Mouse (Mus musculus) heart, postnatal 36 days (tissue): ENCODE measurements around the gene Spast. TPM values are rescaled to one million over a fixed set of nuclear protein-coding genes. Genes with fewer than 3 reads are reported as not detected.
"Not testable (repeated sequence)": the region's sequence is repeated elsewhere in the genome, so short reads cannot be mapped to it uniquely, and the experiment has no call there.

Experiments used
- DNase-seq, 2 experiments: peaks; one replicate each; pipeline ENCODE4 v3.0.0; 2021 to 2022
- intact Hi-C: fragments of 180-260 bp; cut with DNase I; formaldehyde crosslinking; loops from one replicate; pipeline ENCODE4 v1.15.1; 2025
- total RNA-seq, 2 experiments: library from RNA; stranded (reverse); gene quantifications; 2 replicates each; pipeline ENCODE4 v1.2.3; 2021

The Spast gene
- total RNA-seq = 10 to 100 TPM; 31.6 to 33.3 TPM

GRCm38 (mm10) chr17:74338937-74339804 lies at the start of gene Spast:
Gene Spast, plus strand, starts transcription at chr17:74338987.
- DNase-seq = peak; percentile 79 to 87
- intact Hi-C loops = loop anchor here (1.0 to 5.0 kb wide), 4 partner anchors 23 to 148 kb away; partner anchors contain the start of genes Memo1, Slc30a6 and Yipf4

DNA sequence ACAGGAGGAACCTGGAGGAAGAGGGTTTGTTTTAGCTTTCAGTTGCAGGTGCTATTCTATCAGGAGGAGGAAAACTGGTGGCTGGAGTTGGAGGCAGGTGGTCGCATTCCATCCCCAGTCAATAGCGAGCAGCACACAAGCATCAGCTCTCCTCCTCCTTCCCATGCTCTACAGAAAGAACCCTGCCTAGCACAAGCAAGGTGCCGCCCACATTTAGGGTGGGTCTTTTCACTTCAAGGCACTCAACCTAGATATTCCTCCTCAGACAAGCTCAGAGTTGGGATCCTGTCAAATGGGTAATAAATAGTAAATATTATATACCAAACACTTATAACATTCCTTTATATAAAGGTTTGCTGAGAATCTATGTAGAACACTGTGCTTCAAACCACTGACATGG lies 48.6 kb upstream of the Spast start:
- DNase-seq = no peak
- intact Hi-C loops = loop anchor here (10.0 kb wide), 2 partner anchors 345 to 375 kb away; no protein-coding TSS in a partner anchor

GRCm38 (mm10) chr17:74290869-74291268 lies 47.9 kb upstream of the Spast start:
- intact Hi-C loops = loop anchor here (10.0 kb wide), 2 partner anchors 346 to 376 kb away; no protein-coding TSS in a partner anchor
- DNase-seq = no peak

GRCm38 (mm10) chr17:74291640-74292361 lies 47.0 kb upstream of the Spast start:
- intact Hi-C loops = loop anchor here (10.0 kb wide), 2 partner anchors 347 to 377 kb away; no protein-coding TSS in a partner anchor
- DNase-seq = no peak

DNA sequence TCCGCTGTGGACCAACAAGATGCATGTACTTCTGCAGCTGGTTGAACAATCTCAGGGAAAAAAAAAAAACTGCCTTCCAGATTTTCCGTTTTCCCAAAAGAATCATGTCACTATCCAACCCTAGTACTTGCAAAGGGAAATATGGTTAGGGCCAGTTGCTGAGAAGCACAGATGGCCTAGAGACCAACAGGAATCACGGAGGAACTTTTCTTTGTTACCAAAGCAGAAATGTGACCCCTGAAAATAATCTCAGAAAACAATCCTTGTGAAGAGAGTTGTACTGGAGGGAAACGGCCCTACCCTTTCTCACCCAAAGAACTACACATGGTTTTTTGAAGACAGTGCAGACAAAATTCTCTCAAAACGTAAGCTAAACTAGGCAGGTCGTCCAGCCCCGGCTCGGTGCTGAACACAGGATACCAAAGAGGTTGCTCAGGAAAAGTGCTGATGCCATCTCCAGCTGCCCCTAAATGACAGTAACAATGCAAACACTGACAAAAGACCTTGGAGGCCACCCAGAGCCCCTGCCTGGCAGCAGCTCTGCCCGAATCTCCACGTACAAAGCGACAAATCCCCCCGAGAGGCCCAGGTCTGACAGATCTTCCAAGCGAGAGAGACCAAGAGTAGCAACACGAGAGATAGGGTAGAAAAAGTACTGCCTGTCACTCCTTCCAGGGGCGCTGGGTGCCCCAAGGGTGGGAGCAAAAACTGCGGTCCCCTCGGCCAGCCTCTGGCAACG lies 44.9 kb upstream of the Spast start:
- DNase-seq = peak; percentile 18 to 46
- intact Hi-C loops = loop anchor here (2.0 to 10.0 kb wide), 4 partner anchors 29 to 379 kb away; no protein-coding TSS in a partner anchor

DNA sequence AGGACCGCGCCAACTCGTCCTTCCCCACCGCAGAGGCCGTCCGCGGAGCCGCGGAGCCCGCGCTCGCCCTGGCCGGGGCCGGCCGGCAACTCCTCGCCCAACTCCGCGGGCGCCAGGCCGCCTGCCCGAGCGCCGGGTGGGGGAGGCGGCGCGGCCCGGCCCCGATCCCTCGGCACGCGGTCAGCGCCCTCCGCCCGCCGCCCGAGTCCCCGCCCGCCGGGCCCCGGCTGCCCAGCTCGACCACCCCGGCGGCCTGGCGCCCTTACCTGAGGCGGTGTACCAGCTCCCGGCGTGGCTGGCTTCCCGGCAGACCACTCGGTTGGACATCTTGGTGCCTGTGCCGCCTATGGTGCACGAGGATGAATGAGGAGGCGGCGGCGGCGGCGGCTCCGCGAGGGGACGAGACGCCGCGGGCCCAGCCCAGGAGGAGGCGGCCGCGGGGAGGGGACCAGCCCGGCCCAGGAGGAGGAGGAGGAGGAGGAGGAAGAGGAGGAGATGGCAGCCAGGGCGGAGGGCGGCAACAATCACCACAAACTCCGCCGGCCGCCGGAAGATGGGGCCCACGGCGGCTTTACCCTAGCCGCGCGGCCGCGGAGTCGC lies 44.3 kb upstream of the Spast start:
- peak in 1 of 2 experiments; percentile 83 for DNase-seq
- intact Hi-C loops = loop anchor here (1.0 to 10.0 kb wide), 7 partner anchors 30 to 380 kb away; partner anchors contain the start of genes Slc30a6 and Spast

GRCm38 (mm10) chr17:74295026-74295970 lies 43.5 kb upstream of the Spast start, which contains the start of gene Memo1:
Gene Memo1, minus strand, starts transcription at chr17:74295521.
- intact Hi-C loops = loop anchor here (1.0 to 10.0 kb wide), 7 partner anchors 30 to 380 kb away; partner anchors contain the start of genes Slc30a6 and Spast
- DNase-seq = peak; percentile 80 to 89

DNA sequence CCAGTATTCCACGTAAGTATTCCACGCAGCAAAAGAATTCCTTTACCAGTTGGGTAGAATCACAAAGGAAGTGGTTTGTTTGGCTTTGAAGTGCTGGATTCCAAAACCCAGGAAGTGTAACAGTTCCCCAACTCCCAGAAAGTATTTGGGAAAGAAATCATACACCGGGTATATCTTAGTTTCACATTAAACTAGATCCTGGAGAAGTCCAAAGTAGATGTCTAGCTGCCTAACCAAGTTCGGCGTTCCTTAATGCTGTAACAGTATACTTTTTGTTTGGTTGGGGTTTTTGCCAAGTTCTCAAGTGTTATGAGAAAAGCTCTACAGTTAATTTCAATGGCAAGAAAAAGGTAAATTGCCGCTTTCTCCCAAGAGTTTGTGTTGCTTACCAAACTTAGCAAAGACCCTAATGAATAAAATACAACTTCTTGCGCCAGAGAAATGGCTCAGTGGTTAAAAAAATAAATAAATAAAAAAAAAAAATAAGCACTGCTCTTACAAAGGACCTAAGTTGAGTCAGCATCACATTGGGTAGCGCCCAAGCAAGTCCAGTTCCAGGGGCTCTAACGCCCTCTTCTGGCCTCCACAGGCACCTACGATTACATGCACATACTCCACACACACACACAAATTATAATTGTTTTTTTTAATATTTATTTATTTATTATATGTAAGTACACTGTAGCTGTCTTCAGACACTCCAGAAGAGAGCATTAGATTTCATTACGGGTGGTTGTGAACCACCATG lies 42.5 kb upstream of the Spast start:
- peak in 1 of 2 experiments; percentile 16 for DNase-seq
- intact Hi-C loops = loop anchor here (5.0 to 10.0 kb wide), 4 partner anchors 101 to 381 kb away; partner anchors contain the start of gene Slc30a6

GRCm38 (mm10) chr17:74296991-74297390 lies 41.8 kb upstream of the Spast start:
- not testable (repeated sequence) for DNase-seq

GRCm38 (mm10) chr17:74300089-74300488 lies 38.7 kb upstream of the Spast start:
- DNase-seq = no peak
- intact Hi-C loops = no loop called here

More at GRCm38 (mm10) chr17:74296991-74297390, 41.8 kb upstream of the Spast start:
- intact Hi-C loops = loop anchor here (5.0 to 10.0 kb wide), 4 partner anchors 100 to 382 kb away; partner anchors contain the start of gene Slc30a6

- DNase-seq = no peak
- intact Hi-C loops = no loop called here
These were observed 34.7 kb upstream of the Spast start for GRCm38 (mm10) chr17:74304060-74304459.

DNA sequence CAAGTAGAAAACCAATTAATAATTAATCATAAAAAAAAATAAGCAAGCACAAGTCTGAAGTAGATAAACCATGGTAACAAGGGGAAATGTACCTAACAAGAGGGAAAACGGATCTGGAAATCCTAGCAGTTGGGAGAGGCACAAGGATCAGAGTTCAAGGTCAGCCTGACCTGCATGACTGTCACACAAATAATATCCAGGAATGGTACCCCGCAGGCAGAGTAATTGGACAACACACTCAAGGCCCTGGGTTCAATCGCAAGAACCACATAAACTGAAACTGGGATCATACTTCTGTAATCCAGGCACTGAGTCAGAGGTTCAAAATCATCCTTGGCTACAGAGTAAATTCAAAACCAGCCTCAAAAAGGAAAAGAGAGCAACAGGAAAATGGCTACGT lies 33.2 kb upstream of the Spast start:
- DNase-seq = no peak
- intact Hi-C loops = no loop called here

DNA sequence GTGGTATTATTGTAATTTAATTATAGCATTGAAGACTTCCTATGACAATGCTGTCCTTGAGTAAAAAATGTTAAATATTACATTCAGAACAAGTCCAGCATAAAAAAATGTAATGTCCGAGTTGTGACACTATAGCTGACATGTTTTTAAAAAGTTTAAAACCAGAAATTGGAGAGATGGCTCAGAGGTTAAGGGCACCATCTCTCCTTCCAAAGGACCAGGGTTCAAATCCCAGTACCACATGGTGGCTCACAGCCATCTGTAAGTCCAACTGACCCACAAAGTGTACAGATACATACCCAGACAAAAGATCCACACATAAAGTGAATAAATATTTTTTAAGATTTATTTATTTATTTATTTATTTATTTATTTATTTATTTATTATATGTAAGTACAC lies 32.8 kb upstream of the Spast start:
- intact Hi-C loops = no loop called here
- DNase-seq = no peak

GRCm38 (mm10) chr17:74315445-74316308 lies 23.1 kb upstream of the Spast start:
- intact Hi-C loops = loop anchor here (1.0 to 2.0 kb wide), 2 partner anchors 17 to 24 kb away; no protein-coding TSS in a partner anchor
- DNase-seq = no peak

DNA sequence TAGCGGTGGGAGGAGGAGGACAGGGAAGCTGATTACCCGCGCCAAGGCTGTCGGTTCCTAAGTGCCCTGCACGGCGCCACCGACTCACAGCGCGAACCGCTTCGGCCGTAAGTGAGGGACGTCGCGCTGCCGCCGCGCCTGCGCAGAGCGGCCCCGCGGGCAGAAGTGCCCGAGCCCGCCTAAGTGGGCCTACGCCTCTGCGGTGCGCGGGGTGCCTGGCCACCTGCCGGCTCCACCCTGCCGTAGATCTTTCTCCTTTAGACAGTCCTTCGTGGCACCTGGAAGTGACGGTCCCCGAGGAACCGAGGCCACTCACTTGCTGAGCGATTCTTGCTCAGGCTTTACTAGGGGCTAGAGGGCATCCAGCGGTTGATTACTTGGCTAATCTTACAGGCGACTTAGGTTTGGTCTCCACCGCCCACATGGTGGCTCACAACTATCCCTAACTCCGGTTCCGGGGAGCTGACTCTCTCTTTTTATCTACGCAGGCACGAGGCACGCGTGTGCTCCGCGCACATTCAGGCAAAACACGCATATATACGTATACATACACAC lies 22.4 kb upstream of the Spast start:
- DNase-seq = peak; percentile 86 to 94
- intact Hi-C loops = loop anchor here (1.0 kb wide), 1 partner anchor 23 kb away; no protein-coding TSS in a partner anchor

DNA sequence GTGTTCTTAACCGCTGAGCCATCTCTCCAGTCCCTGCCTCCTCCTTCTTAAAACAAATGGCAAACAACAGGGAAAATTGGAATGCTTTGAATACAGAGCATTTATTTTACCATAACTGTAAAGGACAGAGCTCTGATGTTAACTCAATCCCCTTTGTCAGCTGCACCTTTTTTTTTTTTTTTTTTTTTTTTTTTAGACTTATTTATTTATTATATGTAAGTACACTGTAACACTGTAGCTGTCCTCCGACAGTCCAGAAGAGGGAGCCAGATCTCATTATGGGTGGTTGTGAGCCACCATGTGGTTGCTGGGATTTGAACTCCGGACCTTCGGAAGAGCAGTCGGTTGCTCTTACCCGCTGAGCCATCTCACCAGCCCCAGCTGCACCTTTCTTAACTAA lies 20.1 kb upstream of the Spast start:
- intact Hi-C loops = no loop called here
- no peak for DNase-seq
